Mouse (Mus musculus): ENCODE data around the gene Trim25. TPM values are rescaled to one million over a fixed set of nuclear protein-coding genes. Genes with fewer than 3 reads are reported as not detected.

Gene Trim25
- total and polyA plus RNA-seq, 3 experiments: 6.1 to 41.2 (median 19.5) TPM

GRCm38 (mm10) chr11:88955217-88955969 lies 43.8 kb upstream of the Trim25 start, which contains the start of gene Scpep1 (continued):
- TF ChIP-seq HCFC1 (IDR thresholded peaks at IDR 0.05; ENCODE audit: low read depth, low read length) (peak; percentile 52; the same call in 1 of the 2 replicates), EP300 (IDR thresholded peaks at IDR 0.05; ENCODE audit: low read length) (peak; percentile 10; the same call in 1 of the 2 replicates), ELF1 (IDR thresholded peaks at IDR 0.05; ENCODE audit: low read depth, low read length) (peak; percentile 50), BHLHE40 (IDR thresholded peaks at IDR 0.05; ENCODE audit: low read depth, low read length) (peak; percentile 99), TBP (conservative IDR thresholded peaks at IDR 0.05; ENCODE audit: low read depth, low read length) (0 out of 2 replicates have a peak, but pooled peaks have one; percentile 38), SIN3A (IDR thresholded peaks at IDR 0.05; ENCODE audit: low read length) (peak; percentile 90), ZC3H11A (IDR thresholded peaks at IDR 0.05; ENCODE audit: low read depth, low read length) (peak; percentile 64), MAX (IDR thresholded peaks at IDR 0.05; ENCODE audit: low read length) (peak; percentile 76), CHD1 (IDR thresholded peaks at IDR 0.05; ENCODE audit: low read depth, low read length) (no peak), MAFK (IDR thresholded peaks at IDR 0.05; ENCODE audit: insufficient replicate concordance, low read length) (no peak), POLR2AphosphoS2 (IDR thresholded peaks at IDR 0.05; ENCODE audit: low read depth, low read length) (peak; percentile 80), SMC3 (IDR thresholded peaks at IDR 0.05; ENCODE audit: low read depth, low read length) (peak; percentile 94), JUND (conservative IDR thresholded peaks at IDR 0.05; ENCODE audit: low read depth, low read length) (peak; percentile 5; the same call in 1 of the 2 replicates), NRF1 (IDR thresholded peaks at IDR 0.05; ENCODE audit: low read depth, low read length) (peak; percentile 71), USF1 (IDR thresholded peaks at IDR 0.05; ENCODE audit: low read depth, low read length) (peak; percentile 53)

- in situ Hi-C loops (cut with MboI; ENCODE audit: low pct_ligation_motif_present, low pct_unique_long_range_greater_than_20kb, low sequenced_read_pairs): no loop called here
Measured at GRCm38 (mm10) chr11:88958851-88959250, 40.3 kb upstream of the Trim25 start.

GRCm38 (mm10) chr11:88966881-88967361 lies 32.3 kb upstream of the Trim25 start, which contains the start of gene Elobl:
Elobl (minus strand) TSS chr11:88966931.
- no peak for DNase-seq (ENCODE audit: extremely low read depth)

More at GRCm38 (mm10) chr11:88958851-88959250, 40.3 kb upstream of the Trim25 start:
- Histone ChIP-seq H3K9me3 (replicated peaks; ENCODE audit: low read length) (no peaks in the 10 kb centered on the region), H3K4me2 (ENCODE audit: insufficient read depth, low read depth, poor library complexity, severe bottlenecking) (no peak overlapping the region), H3K79me2 (replicated peaks; ENCODE audit: control insufficient read depth, extremely low read depth, insufficient read depth, poor library complexity, severe bottlenecking) (peaks cover 9% of the 10 kb centered on the region), H3K27ac (ENCODE audit: insufficient read depth, low read depth) (no peak overlapping the region), H3K36me3 (replicated peaks in 1 of 2; ENCODE audit: control insufficient read depth in 1 of 2, insufficient read depth in 1 of 2, low read length in 1 of 2) (no peaks in the 10 kb centered on the region), H3K4me3 (replicated peaks in 1 of 3; ENCODE audit: low read depth in 2 of 3, low read length in 2 of 3, poor library complexity in 1 of 3) (no peak overlapping the region), H3K27me3 (replicated peaks) (no peaks in the 10 kb centered on the region), H3K9ac (ENCODE audit: insufficient read depth, low read depth) (no peak overlapping the region), H3K4me1 (ENCODE audit: control insufficient read depth in 1 of 2, insufficient read depth in 2 of 2) (peaks cover 0 to 13% of the 10 kb centered on the region in 2 experiments; a peak in 1 of 4 replicates)
- no peak for DNase-seq (ENCODE audit: extremely low read depth)
- no peak for TF ChIP-seq IRF4 (IDR thresholded peaks at IDR 0.05; ENCODE audit: low read depth, low read length)
- dilution Hi-C loops (cut with MboI; ENCODE audit: extremely low pct_ligation_motif_present, extremely low pct_unique_long_range_greater_than_20kb, low sequenced_read_pairs): no loop called here

More at GRCm38 (mm10) chr11:88966881-88967361, 32.3 kb upstream of the Trim25 start, which contains the start of gene Elobl:
- Histone ChIP-seq H3K4me1 (ENCODE audit: control insufficient read depth in 1 of 2, insufficient read depth in 2 of 2) (peaks cover 0 to 2% of the 10 kb centered on the region in 2 experiments; a peak in 1 of 4 replicates), H3K4me2 (ENCODE audit: insufficient read depth, low read depth, poor library complexity, severe bottlenecking) (no peak within 1 kb of the TSS), H3K9ac (ENCODE audit: insufficient read depth, low read depth) (no peak within 1 kb of the TSS), H3K27me3 (replicated peaks) (peaks cover 27% of the 10 kb centered on the region), H3K9me3 (replicated peaks; ENCODE audit: low read length) (no peaks in the 10 kb centered on the region), H3K27ac (ENCODE audit: insufficient read depth, low read depth) (no peak within 1 kb of the TSS), H3K4me3 (replicated peaks in 1 of 3; ENCODE audit: low read depth in 2 of 3, low read length in 2 of 3, poor library complexity in 1 of 3) (no peak within 1 kb of the TSS), H3K79me2 (replicated peaks; ENCODE audit: control insufficient read depth, extremely low read depth, insufficient read depth, poor library complexity, severe bottlenecking) (no peaks in the 10 kb centered on the region), H3K36me3 (replicated peaks in 1 of 2; ENCODE audit: control insufficient read depth in 1 of 2, insufficient read depth in 1 of 2, low read length in 1 of 2) (no peaks in the 10 kb centered on the region)
- no peak for TF ChIP-seq BHLHE40 (IDR thresholded peaks at IDR 0.05; ENCODE audit: low read depth, low read length)
- no peak for TF ChIP-seq ZC3H11A (IDR thresholded peaks at IDR 0.05; ENCODE audit: low read depth, low read length)
- no peak for TF ChIP-seq RAD21 (IDR thresholded peaks at IDR 0.05; ENCODE audit: low read depth, low read length)
- no peak for TF ChIP-seq CTCF (conservative IDR thresholded peaks at IDR 0.05 in 1 of 2, IDR thresholded peaks at IDR 0.05 in 1 of 2; ENCODE audit: low read depth in 2 of 2, low read length in 2 of 2)
- no peak for TF ChIP-seq ELF1 (IDR thresholded peaks at IDR 0.05; ENCODE audit: low read depth, low read length)
- TF ChIP-seq POLR2AphosphoS2 (IDR thresholded peaks at IDR 0.05; ENCODE audit: low read depth, low read length): no peak
- no peak for TF ChIP-seq USF2 (conservative IDR thresholded peaks at IDR 0.05; ENCODE audit: low read depth, low read length)
- no peak for TF ChIP-seq EP300 (IDR thresholded peaks at IDR 0.05; ENCODE audit: low read length)
- in situ Hi-C loops (cut with MboI; ENCODE audit: low pct_ligation_motif_present, low pct_unique_long_range_greater_than_20kb, low sequenced_read_pairs): no loop called here
- dilution Hi-C loops (cut with MboI; ENCODE audit: extremely low pct_ligation_motif_present, extremely low pct_unique_long_range_greater_than_20kb, low sequenced_read_pairs): no loop called here
